Mouse (Mus musculus) erythroblast, embryonic 14.5 days (primary cell): ENCODE data around the gene Traf6. TPM values are rescaled to one million over a fixed set of nuclear protein-coding genes. Genes with fewer than 3 reads are reported as not detected.

Experiments
- H3K27me3 ChIP-seq: 2 replicates; pipeline ENCODE4 v1.6.1; 2012; ENCODE audit warnings: inconsistent platforms; ENCODE audit not compliant: control insufficient read depth
- H3K36me3 ChIP-seq: 2 replicates; pipeline ENCODE4 v1.6.1; 2012; ENCODE audit warnings: mild to moderate bottlenecking, inconsistent platforms; ENCODE audit not compliant: control insufficient read depth
- H3K4me1 ChIP-seq: 2 replicates; pipeline ENCODE4 v1.6.1; 2012; ENCODE audit warnings: inconsistent platforms; ENCODE audit not compliant: control insufficient read depth
- H3K4me3 ChIP-seq: replicated peaks from 2 replicates; pipeline ENCODE3; 2012; ENCODE audit warnings: moderate library complexity, mild to moderate bottlenecking, inconsistent platforms
- H3K9me3 ChIP-seq: 2 replicates; pipeline ENCODE4 v1.6.1; 2012; ENCODE audit warnings: low read length, inconsistent platforms, mixed read lengths; ENCODE audit not compliant: control insufficient read depth
- GATA1 ChIP-seq: IDR thresholded peaks from 2 replicates; pipeline ENCODE4 v1.6.1; 2012; ENCODE audit warnings: low read length, inconsistent platforms, mixed read lengths
- TAL1 ChIP-seq: IDR thresholded peaks from 3 replicates; pipeline ENCODE4 v1.6.1; 2012; ENCODE audit warnings: low read length, inconsistent platforms, mixed read lengths
- polyA plus RNA-seq: library from polyadenylated mRNA; stranded (reverse); fragments of >175 nt; gene quantifications from 2 replicates; pipeline ENCODE4 v1.2.3, GENCODE M21; 2012

The Traf6 gene
- polyA plus RNA-seq, 1 experiment, result 0.05 TPM

DNA sequence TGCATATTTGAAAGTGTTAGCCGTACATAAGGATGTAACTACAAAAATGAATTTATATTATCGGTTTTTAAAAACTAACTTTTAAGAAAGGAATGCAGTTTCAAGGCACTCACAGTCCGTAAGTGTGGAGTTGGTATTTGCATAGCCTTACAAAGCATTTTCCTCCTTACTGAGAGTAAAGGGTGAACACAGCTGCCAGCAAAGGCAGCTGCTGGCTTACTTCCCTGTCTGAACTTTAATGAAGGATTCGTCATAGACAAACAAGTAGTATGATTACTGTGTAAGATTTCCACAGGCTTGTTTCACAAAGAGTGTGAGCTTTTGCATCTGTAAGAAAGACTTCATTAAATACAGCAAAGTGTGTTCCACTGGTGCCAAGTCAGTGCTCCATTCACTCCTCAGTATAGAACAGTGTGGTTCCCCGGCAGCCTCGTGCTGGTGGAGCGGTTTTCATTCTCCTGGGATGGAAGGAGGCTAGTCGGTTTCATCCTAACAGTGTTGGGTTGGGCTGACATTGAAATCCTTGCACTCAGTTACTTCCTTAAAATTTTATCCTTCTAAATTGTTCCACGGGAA, 12.1 kb downstream of the Traf6 start:
- Histone ChIP-seq H3K4me3 (no peak overlapping the region), H3K9me3 (no peaks in the 10 kb centered on the region), H3K4me1 (no peaks in the 10 kb centered on the region), H3K36me3 (peaks cover 64% of the 10 kb centered on the region), H3K27me3 (no peaks in the 10 kb centered on the region)
- TF ChIP-seq GATA1, result no peak
- TF ChIP-seq TAL1, result no peak

DNA sequence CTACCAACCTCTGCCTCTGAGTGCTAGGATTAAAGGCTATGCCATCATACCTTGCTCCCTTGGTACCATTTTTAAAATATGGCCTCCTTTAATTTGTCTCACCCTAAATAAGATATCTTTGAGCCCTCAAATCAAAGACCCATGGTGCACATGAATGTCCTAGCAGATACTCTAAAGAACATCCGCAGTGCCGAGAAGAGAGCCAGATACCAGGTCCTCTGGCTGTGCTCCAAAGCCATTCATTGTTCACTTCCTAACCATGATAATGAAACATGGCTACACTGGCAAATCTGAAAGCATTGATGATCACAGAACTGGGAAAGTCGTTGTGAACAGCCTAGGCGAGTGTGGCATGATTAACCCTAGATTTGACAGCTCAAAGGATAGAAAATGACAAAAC, 14.8 kb downstream of the Traf6 start:
- Histone ChIP-seq H3K4me3 (no peak overlapping the region), H3K36me3 (peaks cover 68% of the 10 kb centered on the region)

DNA sequence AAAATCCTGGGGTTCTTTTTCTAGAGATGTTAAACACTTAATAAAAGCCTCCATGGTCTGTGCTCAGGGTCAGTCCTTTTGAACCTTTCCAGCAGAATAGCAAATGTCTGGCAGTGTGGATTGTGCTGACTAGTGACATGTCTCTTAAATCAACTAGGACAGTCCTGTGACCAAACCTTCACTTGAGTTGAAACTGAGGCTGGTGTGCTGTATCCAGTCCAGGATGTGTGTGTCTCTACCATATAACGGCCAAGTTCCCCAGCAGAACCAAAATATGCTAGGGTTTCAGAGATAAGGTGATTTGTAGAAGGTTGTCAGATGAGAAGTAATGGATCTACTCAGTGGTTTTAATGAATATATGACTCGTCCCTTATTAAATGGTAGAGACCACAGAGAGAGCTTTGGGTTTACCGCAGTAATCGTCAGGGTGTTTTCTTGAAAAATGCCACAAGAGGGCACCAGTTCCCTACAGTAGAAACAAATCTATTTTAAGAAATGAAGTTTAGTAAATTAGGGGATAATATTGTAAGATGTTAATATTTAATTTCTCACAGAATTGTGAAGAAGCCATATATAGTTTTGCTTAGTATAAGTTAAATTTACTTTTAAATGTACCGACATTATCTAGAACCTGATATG, 15.5 kb downstream of the Traf6 start:
- H3K27me3 ChIP-seq, result no peaks in the 10 kb centered on the region
- peaks cover 69% of the 10 kb centered on the region for H3K36me3 ChIP-seq
- H3K9me3 ChIP-seq, result no peaks in the 10 kb centered on the region
- no peak overlapping the region for H3K4me3 ChIP-seq
- no peaks in the 10 kb centered on the region for H3K4me1 ChIP-seq
- TF ChIP-seq TAL1, result no peak
- TF ChIP-seq GATA1, result no peak

More for the DNA sequence above, 14.8 kb downstream of the Traf6 start:
- TF ChIP-seq TAL1 (no peak), GATA1 (no peak)
- H3K9me3 ChIP-seq, result no peaks in the 10 kb centered on the region
- no peaks in the 10 kb centered on the region for H3K27me3 ChIP-seq
- H3K4me1 ChIP-seq, result no peaks in the 10 kb centered on the region

DNA sequence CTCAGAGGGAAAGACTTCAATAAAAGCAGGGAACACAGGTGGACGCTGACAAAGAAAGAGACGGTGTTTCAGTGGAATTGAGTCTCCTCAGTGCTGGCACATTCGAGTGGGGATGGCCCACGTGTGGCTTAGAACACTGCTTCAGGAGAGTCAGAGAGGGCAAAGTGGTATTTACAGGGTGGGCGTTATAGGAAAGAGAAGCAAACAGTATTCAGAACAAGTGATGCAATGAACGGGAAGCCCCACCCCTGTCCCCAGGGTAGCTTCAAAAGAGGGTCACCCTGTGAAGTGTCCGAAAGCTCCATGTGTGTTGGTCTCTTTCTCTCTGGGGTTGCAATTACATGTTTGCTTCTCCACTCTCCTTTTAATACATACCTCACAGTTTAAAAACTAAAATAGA, 17.4 kb downstream of the Traf6 start:
- TF ChIP-seq TAL1, result no peak
- Histone ChIP-seq H3K9me3 (no peaks in the 10 kb centered on the region), H3K27me3 (no peaks in the 10 kb centered on the region), H3K4me1 (no peaks in the 10 kb centered on the region), H3K36me3 (peaks cover 59% of the 10 kb centered on the region), H3K4me3 (no peak overlapping the region)

DNA sequence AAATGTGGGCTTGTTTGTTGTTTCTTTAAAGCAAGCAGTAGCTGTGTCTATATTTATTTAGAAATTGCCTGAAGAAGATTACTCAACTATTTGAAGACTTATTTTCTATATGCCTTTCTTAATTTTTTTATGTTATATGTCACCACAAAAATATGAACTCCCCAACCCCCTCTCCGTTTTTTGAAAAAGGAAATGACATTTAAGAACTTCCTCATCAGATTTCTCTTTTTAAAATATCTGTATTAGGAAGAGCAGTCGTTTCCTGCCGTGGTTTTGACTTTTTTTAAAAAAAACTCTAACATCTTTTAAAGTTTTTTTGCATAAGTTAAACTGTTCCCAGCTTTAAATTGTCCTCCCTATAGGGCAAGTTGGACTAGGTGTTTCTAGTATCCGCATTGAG, 21.1 kb downstream of the Traf6 start:
- TF ChIP-seq GATA1 (no peak), TAL1 (no peak)

DNA sequence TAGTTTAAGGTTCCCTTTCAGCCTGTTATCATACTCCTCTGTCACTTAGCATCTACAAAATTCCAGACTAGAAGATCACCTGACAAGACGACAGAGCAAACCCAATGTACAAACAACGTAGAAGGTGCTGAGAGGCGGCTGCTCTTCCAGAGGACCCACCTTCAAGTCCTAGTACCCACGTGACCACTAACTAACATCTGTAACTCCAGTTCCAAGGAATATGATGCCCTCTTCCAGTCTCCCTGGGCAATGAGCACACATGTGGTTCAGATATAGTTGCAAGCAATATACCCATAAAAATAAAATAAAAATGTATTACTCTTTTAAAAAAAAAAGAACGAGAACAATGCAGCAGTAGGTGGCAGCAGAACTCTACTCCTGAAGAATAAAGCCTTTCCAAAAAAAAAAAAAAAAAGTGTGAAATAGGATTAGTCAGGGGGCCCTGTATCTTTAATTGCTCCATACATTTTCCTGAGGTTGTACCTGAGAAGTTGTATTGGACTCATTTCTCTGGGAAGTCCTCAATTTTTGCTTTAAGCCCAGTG, 27.8 kb downstream of the Traf6 start:
- Histone ChIP-seq H3K27me3 (no peaks in the 10 kb centered on the region), H3K4me1 (no peaks in the 10 kb centered on the region), H3K9me3 (no peaks in the 10 kb centered on the region), H3K4me3 (no peak overlapping the region), H3K36me3 (no peaks in the 10 kb centered on the region)
- TF ChIP-seq GATA1 (no peak), TAL1 (no peak)

More for the DNA sequence above, 21.1 kb downstream of the Traf6 start:
- Histone ChIP-seq H3K9me3 (no peaks in the 10 kb centered on the region), H3K36me3 (peaks cover 38% of the 10 kb centered on the region), H3K4me1 (no peaks in the 10 kb centered on the region), H3K4me3 (no peak overlapping the region), H3K27me3 (no peaks in the 10 kb centered on the region)

DNA sequence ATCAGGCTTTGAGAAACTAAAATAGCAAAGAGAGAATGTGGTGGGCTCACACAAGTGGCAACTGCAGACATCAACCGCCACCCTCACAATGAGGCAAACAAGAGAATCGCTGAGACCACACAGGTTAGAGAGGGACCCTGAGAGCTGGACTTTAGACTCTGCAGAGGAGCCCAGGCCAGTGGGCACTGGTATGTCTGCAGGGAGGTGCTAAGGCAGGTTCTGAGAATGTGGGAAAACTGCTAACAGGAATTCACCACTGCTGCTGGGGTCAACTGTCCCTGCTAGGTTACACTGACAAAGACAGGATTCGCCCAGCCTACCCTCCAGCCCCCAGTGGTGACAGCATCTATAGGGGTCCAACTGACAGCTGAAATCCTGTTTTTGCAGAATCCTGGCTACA, 33.4 kb downstream of the Traf6 start:
- Histone ChIP-seq H3K27me3 (no peaks in the 10 kb centered on the region), H3K4me1 (no peaks in the 10 kb centered on the region), H3K9me3 (no peaks in the 10 kb centered on the region), H3K36me3 (no peaks in the 10 kb centered on the region), H3K4me3 (no peak overlapping the region)
- TF ChIP-seq TAL1 (no peak), GATA1 (no peak)

DNA sequence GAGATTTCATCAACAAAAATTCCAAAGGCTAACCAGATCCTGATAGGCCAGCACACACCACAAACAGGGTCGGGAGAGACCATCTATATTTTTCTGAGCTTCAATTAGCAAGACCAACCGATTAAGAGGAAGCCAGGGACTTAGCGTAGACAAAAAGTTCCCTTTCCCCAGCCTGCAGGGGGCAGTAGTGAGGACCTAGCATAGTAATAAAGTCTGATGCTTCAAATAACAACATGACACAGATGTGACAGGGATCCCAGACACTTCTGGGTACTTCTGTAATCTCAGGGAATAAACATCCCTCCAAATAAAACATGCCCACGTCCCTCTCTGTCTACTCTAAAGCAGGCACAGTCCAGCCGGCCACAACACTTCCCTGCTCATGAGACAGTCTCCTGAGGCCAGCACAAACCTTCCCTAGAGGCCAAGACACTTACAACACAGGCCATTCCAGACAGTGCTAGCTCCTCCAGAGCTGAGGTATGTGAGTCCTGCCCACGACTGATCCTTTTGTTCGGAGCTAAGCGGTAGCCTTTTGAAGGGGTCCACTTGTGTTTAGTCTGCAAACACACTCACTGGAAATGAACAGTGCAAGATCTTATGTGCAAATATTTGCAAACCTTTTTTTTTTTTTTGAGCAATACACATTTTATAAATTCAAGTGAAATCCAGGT, 37.6 kb downstream of the Traf6 start:
- no peak overlapping the region for H3K4me3 ChIP-seq
- H3K9me3 ChIP-seq, result no peaks in the 10 kb centered on the region
- no peaks in the 10 kb centered on the region for H3K4me1 ChIP-seq
- no peaks in the 10 kb centered on the region for H3K36me3 ChIP-seq
- no peaks in the 10 kb centered on the region for H3K27me3 ChIP-seq
- no peak for TF ChIP-seq GATA1
- no peak for TF ChIP-seq TAL1

DNA sequence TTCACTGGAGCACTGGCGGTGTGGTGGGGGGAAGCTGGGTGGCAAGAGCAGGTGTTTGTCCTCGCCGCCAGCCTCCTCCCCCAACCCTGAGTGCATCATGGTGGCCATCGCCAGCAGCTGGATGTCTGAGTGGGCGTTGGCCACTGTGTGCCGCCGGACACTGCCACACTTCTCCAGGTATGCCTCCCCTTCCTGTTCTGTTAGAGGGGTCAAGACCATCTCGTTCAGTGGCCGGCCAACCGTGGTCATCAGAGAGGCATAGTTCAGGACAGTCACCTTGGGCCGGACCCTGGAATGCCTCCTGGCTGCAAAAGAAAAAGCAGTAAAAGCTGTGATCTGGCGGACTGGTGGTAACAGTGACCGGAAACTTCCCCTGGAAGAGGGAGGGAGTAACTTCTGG, 38.9 kb downstream of the Traf6 start:
- Histone ChIP-seq H3K36me3 (no peaks in the 10 kb centered on the region), H3K4me3 (no peak overlapping the region)
- TF ChIP-seq GATA1, result no peak
- TF ChIP-seq TAL1, result no peak

More for the DNA sequence above, 38.9 kb downstream of the Traf6 start:
- Histone ChIP-seq H3K27me3 (no peaks in the 10 kb centered on the region), H3K4me1 (no peaks in the 10 kb centered on the region), H3K9me3 (no peaks in the 10 kb centered on the region)
